In genomic region chr16:9430509-9430908, GRCm38 (mm10) we compare ENCODE assay signal across 33 mouse cellular contexts.
"Had no signal": no experiment of that assay in that cellular context is flagged by ENCODE, and none has a peak within 500 bp of the region (broad histone marks: within the 10 kb centered on the region; RNA-seq: fewer than 3 reads in every experiment).

No protein-coding gene starts in this region.

- H3K27ac ChIP-seq: heart, embryonic 13.5 days; heart, embryonic 15.5 days; hindbrain, embryonic 10.5 days; hindbrain, embryonic 12.5 days; hindbrain, embryonic 13.5 days; hindbrain, embryonic 14.5 days; hindbrain, embryonic 15.5 days; hindbrain, postnatal 0 days; intestine, embryonic 15.5 days; kidney, embryonic 15.5 days; kidney, postnatal 0 days; layer of hippocampus, adult 2 months; left cerebral cortex, adult 2 months had no signal

- H3K4me1 ChIP-seq: heart, embryonic 12.5 days; heart, embryonic 13.5 days; heart, embryonic 15.5 days; hindbrain, embryonic 10.5 days; hindbrain, embryonic 12.5 days; hindbrain, embryonic 13.5 days; hindbrain, embryonic 15.5 days; intestine, embryonic 15.5 days; kidney, embryonic 15.5 days had no signal

- H3K9me3 ChIP-seq: heart, embryonic 13.5 days; heart, embryonic 15.5 days; hindbrain, embryonic 10.5 days; hindbrain, embryonic 12.5 days; hindbrain, embryonic 15.5 days; intestine, embryonic 15.5 days; kidney, embryonic 15.5 days had no signal

- H3K4me2 ChIP-seq: heart, embryonic 12.5 days; heart, embryonic 13.5 days; heart, embryonic 15.5 days; hindbrain, embryonic 12.5 days; hindbrain, embryonic 13.5 days; hindbrain, embryonic 14.5 days; hindbrain, embryonic 15.5 days; intestine, embryonic 15.5 days; kidney, embryonic 15.5 days had no signal

- H3K27me3 ChIP-seq: heart, embryonic 12.5 days; heart, embryonic 13.5 days; heart, embryonic 15.5 days; hindbrain, embryonic 12.5 days; intestine, embryonic 15.5 days; kidney, embryonic 15.5 days had no signal

- H3K9ac ChIP-seq: heart, embryonic 12.5 days; heart, embryonic 13.5 days; heart, embryonic 15.5 days; hindbrain, embryonic 12.5 days; hindbrain, embryonic 13.5 days; hindbrain, embryonic 14.5 days; hindbrain, embryonic 15.5 days; intestine, embryonic 15.5 days; kidney, embryonic 15.5 days had no signal

- ATAC-seq: hindbrain, postnatal 0 days; inflammation-experienced regulatory T-cells, adult 6 months; intestine, embryonic 15.5 days; intestine, embryonic 16.5 days; intestine, postnatal 0 days had no signal

- H3K4me3 ChIP-seq: heart, embryonic 12.5 days; heart, embryonic 13.5 days; heart, embryonic 15.5 days; hindbrain, embryonic 10.5 days; hindbrain, embryonic 12.5 days; hindbrain, embryonic 13.5 days; hindbrain, embryonic 15.5 days; intestine, embryonic 15.5 days; kidney, embryonic 15.5 days; layer of hippocampus, adult 2 months; left cerebral cortex, adult 2 months had no signal

- DNase-seq: heart, postnatal 10 days; heart, postnatal 14 days; heart, postnatal 36 days; heart, postnatal 4 days; kidney, adult 11 months; kidney, adult 18-20 months; kidney, adult 2 months; kidney, adult 8-10 months; kidney, adult 9 months; kidney, postnatal 10 days; kidney, postnatal 14 days; kidney, postnatal 25 days; kidney, postnatal 36 days; kidney, postnatal 4 days; layer of hippocampus, adult 9-11 months; layer of hippocampus, postnatal 36 days had no signal

- H3K36me3 ChIP-seq: heart, embryonic 12.5 days; heart, embryonic 13.5 days; heart, embryonic 15.5 days; hindbrain, embryonic 10.5 days; hindbrain, embryonic 12.5 days; hindbrain, embryonic 13.5 days; hindbrain, embryonic 15.5 days; intestine, embryonic 15.5 days; kidney, embryonic 15.5 days had no signal
